Mouse (Mus musculus): ENCODE results near the gene Ppm1k. TPM values are rescaled to one million over a fixed set of nuclear protein-coding genes. Genes with fewer than 3 reads are reported as not detected.
A peak's percentile ranks its signal among the peaks of the same experiment; 100 is the strongest.

Gene Ppm1k
- 10 to 100 TPM; 19.1 to 23.2 TPM for total RNA-seq (2021)

DNA sequence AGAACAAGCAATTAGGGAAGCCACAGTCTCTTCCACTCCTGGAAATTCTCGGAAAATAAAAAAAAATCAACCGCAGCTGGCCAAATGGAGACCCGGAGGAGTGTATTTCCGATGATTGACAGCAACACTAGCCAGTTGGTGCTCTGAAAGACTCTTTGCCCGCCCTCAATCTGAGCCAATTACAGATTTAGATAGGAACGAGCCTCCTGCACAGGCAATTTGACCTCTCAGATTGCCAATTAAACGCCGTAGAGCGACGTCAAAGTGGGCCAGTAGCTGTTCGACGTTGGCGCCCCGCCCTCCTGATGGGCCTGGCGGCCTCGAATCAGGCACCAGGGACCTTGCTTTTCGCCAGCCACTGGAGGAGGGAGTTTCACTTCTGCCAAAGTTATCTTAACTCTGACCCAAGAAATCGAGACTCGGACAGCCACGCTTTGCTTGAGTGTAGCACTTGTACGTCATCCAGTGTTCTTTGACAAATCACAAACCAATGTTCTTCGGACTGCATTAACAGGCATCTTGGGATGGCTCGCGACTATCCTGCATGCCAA lies at the start of gene Ppm1k:
TSS of gene Ppm1k (minus strand) at position 83 of the 551 bp plus-strand sequence.
- intact Hi-C loops (cut with DNase I) = loop anchor here (5.0 kb wide), 1 partner anchor 613 kb away; the partner anchor contains the start of genes Nt5c3 and Vmn1r4
- DNase-seq = peak; percentile 100

DNA sequence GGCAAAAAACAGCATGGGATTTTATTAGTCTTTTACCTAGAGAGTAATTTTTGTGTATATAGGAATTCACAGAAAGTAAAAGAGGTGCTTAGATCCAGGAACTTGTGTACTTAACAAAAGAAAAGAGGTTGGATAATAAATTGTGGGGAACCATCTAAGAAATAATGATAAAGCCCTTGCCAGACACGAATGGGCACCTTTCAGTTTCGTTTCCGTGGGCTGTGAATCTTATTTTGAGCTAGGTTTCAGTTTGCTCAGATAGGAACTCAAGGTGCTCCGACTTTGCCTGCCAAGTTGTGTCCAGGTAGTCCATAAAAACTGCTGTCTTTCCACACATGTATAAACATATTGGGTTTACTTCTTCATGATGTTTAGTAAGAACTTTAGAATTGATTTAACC lies 47.1 kb upstream of the Ppm1k start:
- no peak for DNase-seq
- intact Hi-C loops (cut with DNase I) = no loop called here

DNA sequence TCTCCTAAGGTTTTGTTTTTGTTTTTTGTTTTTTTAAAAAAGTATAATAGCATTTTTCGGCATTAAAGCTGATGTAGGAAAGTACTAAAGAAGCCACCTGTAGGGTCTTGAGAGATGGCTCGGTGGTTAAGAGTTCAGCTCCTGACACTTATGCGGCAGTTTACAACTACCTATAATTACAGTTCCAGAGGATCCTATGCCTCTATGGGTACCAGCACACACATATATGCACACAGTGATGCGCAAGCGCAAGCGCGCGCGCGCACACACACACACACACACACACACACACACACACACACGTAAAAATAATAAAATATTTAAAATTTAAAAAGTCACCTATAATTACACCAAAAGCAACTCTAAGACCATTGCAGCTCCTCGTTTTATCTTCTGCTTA lies 46.3 kb upstream of the Ppm1k start:
- no peak for DNase-seq
- intact Hi-C loops (cut with DNase I) = no loop called here

DNA sequence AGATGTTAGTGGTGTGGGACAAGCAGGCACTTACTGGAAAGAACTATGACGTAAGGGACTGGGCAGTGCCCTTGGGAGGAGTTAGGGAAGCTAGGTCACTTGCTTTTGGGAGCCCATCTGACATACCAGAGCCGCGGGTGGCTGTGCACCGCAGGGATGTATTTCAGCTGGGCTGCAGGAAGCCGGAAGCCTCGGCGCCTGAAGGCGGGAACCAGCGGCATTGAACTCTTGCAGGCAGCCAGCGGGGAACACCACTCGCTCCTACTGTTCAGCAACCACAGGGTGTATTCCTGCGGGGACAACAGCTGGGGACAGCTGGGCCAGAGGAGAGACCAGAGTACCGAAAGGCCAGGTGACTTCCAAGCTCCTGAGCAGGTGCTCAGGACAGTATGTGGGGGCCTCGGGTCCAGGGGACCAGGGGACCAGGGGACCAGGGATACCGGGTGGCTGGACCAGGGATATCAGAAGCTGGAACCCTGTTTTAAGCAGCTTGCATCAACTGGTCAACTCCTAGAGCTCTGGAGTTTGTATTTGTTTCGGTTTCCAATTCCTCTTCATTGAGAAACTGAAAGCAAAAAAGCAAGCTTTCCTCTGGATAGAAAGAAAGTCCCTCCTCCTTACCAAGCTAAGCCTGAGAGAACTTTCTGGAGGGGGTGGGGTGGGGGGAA lies 45.7 kb upstream of the Ppm1k start, which contains the start of gene Herc6:
TSS of gene Herc6 (plus strand) at position 120 of the 668 bp plus-strand sequence.
- intact Hi-C loops (cut with DNase I) = no loop called here
- DNase-seq = peak; percentile 76 to 77

DNA sequence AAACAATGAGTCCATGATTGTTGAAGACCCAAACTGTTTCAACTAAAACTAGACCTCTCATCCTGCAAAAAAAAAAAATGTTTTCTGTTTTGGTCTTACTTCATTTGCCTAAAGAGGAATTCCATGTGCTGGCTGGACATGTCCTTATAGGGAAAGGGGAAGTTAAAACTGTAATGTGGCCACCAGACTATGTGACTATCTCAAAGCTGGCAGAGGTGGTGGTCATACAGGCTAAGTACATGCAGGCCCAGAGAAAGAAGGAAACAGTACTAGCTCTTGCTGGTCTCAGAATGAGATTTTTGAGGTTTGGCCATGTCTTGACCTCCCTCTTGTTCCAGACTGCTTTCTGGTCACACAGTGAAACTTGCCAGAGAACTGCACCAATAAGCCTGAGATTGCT lies 36.3 kb upstream of the Ppm1k start:
- intact Hi-C loops (cut with DNase I) = loop anchor here (2.0 to 10.0 kb wide), 2 partner anchors 647 to 763 kb away; partner anchors contain the start of genes Nt5c3 and Vmn1r4
- DNase-seq = no peak

DNA sequence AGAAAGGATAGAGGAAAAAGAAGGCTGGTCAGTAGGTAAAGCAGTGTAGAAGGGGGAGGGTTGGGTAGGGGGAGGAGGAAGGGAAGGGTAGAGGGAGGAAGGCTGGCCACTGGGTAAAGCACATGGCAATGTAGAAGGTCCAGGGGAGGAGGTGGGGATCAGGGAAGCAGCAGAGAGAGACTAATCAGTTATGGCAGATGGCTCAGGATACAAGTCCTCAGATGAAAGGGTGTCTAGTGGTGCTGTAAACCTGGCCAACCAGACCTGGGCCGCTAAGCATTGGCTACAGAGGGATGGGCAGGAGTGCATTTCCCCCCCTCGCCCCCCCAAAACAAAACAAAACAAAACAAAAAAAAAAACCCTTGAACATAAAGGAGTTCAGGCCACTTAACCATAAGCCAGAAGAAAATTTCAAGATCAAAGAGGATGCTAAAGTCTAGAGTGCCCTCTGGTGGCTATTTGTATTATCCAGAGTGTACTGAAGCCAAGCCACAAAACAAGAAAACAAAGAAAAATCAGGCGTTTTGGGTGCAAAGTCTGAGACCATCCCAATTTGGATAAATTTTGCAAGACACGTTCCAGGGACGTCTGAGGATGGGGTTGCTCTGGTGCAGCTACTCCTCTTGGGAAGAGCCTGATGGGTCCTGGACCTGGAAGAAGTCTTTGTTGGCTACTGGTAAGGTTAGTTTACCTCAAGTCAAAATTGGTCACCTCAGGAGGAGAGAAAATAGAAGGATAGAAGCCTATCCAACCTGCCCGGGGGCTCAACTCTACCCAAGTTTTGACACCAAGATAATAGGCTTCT lies 35.1 kb upstream of the Ppm1k start:
- intact Hi-C loops (cut with DNase I) = loop anchor here (1.0 to 10.0 kb wide), 3 partner anchors 139 to 762 kb away; partner anchors contain the start of genes Nt5c3 and Vmn1r4
- peak; percentile 50 to 76 for DNase-seq

DNA sequence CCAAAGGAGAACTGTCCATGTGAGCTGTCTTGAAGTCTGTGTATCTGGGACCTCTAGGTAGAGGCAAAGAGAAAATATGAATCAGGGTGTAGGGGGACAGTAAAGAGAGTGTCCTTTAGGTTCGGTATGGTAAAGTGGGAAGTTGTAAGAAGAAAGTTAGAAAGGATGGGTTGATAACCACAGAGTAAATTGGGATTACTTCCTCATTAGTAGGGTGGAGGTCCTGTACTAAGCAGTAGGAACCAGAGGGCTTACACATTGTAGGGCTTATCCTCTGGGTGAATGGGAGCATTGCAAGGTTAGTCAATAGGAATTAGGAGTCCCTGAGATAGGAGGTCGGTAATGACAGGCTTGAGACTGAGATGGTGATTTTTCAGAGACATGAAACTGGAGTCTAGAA lies 32.4 kb upstream of the Ppm1k start:
- intact Hi-C loops (cut with DNase I) = no loop called here
- DNase-seq = no peak

DNA sequence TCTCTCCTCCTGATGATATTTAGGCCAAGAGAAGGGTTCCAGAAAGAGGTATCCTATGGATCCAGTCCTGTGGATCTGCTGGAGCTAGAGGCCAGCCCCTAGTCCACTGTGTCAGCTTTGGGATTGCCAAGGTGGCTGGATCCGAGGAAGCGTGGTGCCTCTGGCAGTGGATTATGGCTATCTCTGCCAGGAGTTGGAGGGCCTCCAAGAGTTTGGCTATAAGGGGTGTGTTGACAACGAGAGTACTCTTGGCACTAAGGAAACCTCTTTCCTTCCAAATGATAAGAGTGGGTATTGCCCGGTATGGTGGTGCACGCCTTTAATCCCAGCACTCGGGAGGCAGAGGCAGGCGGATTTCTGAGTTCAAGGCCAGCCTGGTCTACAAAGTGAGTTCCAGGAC lies 30.2 kb upstream of the Ppm1k start:
- intact Hi-C loops (cut with DNase I) = no loop called here
- DNase-seq = peak in 1 of 2 experiments; percentile 16

DNA sequence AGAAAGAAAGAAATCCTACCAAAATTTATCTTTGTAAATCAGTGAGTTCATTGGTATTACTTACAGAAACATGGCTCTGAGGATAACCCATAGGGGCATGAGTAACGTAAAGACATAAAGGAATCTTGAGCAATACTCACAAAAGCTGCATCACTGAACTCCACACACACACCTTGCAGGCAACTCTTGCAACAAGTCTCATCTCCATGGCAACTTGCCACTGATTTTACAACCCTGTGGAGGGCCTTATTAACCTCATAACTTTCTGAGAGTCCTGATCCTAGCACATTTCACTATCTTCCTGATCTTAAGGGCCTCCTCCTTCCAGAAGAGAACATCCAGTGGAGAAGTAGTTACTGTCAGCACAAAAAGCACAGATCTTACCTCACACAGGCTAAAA lies 28.2 kb upstream of the Ppm1k start:
- intact Hi-C loops (cut with DNase I) = no loop called here
- no peak for DNase-seq

DNA sequence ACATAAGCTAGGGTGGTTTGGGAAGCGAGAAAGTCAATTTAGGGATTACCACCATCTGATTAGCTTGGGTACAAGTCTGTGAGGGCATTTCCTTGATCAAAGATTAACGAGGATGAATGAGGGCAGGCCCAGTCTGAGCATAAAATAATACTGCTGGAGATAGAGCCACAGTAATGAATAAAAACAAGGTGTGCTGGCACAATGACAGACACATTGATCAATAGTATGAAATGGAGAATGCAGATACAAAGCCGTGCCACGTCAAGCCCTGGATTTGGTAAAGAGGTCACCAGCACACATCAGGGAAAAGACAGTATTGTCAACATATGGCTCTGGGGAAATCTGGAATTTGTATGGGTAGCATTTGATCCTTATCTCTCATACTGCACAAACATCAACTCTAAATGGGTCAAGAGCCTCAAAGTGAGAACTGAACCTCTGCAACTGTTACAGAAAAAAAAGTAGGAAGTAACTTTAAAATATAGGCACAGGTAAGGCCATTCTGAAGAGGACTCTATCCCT lies 22.6 kb upstream of the Ppm1k start:
- intact Hi-C loops (cut with DNase I) = no loop called here
- no peak for DNase-seq

DNA sequence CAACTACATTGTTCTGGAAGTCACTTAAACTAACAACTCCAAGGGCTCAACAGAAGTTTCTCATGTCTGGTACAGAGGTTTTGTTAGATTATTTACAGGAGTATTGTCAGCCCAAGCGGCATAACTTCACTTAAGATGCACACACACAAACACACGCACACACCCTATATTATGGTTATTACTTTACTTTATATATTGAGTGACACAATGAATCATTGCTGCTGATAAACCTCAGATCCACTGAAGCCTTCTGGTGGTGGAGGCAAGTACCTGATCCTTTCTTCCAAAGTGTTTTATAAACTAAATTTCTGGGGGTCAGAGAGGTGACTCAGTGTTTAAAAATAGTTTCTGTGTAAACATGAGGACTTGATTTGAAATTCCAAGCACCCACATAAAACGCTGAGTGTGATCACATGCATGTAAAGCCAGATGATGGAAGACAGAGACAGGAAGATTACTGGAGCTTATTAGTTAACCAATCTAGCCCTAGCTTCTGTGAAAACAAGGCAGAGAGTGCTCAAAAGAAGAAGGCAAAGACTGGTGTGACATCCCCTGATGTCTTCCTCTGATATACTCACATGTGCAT lies 16.0 kb upstream of the Ppm1k start:
- intact Hi-C loops (cut with DNase I) = no loop called here

DNA sequence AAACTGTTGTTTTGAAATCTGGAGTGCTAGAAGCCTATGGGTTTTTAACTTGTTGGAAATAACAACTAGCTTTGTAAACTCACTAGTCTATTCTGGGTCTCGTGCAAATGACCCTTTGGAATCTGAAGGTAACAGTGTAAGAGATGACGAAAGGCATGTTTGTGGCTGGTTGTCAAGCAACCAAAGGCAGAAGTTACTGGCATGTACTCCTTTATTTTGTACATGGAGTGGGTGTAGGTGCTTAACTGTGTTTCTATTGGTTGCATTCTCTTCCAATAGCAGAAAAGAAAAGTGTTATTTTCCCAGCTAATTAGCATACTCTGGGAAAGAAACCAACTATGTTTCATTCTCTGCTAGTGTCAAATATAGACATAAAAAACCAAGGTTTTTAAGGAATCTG lies 9.6 kb upstream of the Ppm1k start:
- DNase-seq = peak; percentile 61 to 70
- intact Hi-C loops (cut with DNase I) = no loop called here

More for the DNA sequence above, 16.0 kb upstream of the Ppm1k start:
- no peak for DNase-seq

DNA sequence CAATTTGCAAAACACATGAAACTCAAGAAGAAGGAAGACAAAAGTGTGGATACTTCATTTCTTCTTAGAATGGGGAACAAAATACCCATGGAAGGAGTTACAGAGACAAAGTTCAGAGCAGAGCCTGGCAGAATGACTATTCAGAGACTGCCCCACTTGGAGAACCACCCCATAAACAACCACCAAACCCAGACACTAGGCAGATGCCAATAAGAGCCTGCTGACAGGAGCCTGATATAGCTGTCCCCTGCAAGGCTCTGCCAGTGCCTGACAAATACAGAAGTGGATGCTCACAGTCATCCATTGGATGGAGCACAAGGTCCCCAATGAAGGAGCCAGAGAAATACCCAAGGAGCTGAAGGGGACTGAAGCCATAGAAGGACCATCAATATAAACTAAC lies 8.3 kb upstream of the Ppm1k start:
- intact Hi-C loops (cut with DNase I) = loop anchor here (2.0 kb wide), 1 partner anchor 149 kb away; the partner anchor contains the start of gene Pyurf
- DNase-seq = peak; percentile 49 to 65

DNA sequence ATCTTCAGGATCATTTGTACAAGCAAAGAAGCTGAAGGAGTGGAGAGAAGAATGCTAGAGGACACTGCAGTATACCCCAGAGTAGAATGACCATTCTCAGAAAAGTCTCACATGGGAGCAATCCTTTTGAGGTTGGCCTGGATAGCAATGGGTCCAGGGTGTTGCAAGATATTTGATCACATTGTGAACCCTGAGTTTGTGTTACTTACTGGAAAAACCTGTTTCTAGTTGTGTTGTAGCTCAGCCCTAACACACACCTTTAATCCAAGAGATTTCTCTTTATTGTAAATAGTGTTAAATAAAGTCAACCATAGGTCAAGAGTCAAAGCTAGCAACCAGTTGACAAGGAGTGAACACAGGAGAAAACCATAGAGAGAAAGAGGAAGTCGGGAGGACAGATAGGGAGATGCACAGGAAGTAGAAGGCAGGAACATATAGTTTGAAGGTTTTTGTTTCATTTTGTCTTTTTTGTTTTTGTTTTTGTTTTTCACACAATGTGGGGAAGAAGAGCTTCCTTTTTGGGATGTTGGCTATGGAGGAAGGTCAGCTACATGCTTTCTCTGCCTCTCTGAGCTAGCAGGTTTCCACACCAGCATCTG lies 6.6 kb upstream of the Ppm1k start:
- intact Hi-C loops (cut with DNase I) = loop anchor here (2.0 kb wide), 1 partner anchor 151 kb away; the partner anchor contains the start of gene Pyurf
- no peak for DNase-seq

DNA sequence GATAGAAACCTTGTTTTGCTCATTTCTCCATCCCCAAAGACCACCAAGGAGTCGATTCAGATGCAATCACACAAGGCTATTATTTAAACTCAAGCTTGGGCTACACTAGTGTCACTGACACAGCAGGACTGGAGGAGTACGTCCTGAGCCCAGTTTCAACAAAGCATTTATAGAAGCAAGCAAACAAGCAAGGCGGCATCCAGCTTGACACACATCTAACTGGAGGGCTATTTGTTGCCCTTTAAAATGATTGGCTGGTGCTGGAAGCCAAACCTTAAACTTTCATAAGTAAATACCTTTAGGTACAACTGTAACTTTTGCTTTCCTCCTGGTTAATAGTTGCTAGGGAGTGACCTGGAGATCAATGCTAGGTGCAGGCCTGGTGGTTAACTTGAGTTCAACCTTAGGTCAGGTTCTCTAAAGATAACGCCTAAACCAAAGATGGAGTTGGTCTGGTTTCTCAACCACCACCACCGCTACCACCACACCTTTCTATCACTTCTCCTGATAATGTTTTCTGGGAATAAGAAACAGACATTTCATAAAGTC lies 5.8 kb upstream of the Ppm1k start:
- intact Hi-C loops (cut with DNase I) = no loop called here
- DNase-seq = no peak

DNA sequence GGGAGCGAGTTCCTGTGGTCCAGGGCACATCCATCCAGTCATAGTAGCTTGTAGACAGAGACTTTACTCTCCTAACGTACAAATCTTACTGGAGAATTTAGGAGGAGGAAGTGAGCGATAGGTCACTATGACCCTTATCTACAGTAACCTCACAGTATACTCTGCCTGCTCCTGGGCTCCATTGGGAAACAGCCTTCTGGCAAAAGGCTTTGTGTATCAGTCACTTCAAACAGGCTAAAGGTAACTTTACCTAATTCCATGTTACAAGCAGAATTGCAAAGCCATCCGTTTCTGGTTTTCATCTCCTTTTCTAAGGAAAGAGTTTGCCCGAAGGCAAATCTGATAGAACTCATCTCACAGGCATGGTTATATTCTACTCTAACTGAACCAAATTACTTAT lies 2.6 kb upstream of the Ppm1k start:
- intact Hi-C loops (cut with DNase I) = loop anchor here (5.0 kb wide), 1 partner anchor 616 kb away; the partner anchor contains the start of genes Nt5c3 and Vmn1r4
- no peak for DNase-seq

DNA sequence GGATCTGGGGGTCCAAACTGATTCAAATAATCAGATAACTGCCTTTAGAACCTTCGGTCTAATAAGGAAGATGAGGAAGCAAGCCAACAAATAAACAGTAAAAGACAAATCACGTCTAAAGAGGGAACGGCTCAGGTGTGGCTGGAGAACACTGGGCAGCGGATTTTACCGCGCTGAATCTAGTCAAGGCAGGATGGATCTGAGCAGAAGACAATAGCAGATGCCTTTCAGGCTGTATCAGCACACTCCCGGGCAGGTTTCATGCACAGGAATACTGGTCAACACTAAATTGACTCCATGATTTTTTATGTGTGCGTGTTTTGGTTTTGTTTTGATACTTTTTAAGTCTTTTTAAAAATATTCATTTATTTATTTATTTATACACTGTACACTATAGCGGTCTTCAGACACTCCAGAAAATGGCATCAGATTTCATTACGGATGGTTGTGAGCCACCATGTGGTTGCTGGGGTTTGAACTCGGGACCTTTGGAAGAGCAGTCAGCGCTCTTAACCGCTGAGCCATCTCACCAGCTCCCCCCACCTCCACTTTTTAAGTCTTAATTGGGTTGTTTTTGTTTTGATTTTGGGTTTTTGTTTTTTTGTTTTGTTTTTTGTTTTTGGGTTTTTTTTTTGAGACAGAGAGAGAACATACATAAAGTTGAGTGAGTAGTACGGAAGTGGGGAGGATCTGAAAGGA lies 852 bp upstream of the Ppm1k start:
- intact Hi-C loops (cut with DNase I) = loop anchor here (5.0 kb wide), 1 partner anchor 614 kb away; the partner anchor contains the start of genes Nt5c3 and Vmn1r4
- no peak for DNase-seq

DNA sequence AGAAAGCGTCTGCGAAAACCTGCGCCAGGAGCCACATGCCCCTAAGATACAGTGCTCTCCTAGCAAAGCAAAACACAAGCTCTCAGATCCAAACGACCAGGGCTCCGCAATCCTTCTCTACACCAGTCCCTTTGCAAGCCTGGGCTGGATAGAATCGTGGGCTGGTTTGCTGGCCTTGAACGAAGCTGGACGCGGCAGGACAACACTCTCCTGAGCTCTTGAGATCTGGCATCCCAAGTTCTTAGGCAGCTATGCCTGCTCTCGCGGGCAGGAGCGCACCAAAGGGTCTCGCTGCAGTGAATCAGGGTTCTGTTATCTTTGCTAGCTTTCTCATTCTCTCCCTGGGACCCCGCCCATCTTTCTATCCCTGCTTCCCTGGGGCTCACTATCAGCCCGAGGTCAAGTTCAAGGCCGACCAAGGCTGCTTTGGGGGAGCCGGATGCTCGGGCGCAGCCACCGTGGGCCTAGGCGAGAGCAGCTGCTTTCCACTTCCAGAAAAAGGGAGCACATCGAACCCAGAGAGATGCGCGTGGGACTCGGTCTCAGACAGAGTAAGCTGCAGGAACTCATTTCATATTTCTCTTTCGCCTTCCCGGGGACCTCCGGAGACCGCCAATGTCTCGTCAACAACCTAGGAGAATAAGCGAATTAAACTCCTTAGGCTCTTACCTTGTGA lies 519 bp downstream of the Ppm1k start:
- intact Hi-C loops (cut with DNase I) = loop anchor here (5.0 kb wide), 1 partner anchor 612 kb away; the partner anchor contains the start of genes Nt5c3 and Vmn1r4

DNA sequence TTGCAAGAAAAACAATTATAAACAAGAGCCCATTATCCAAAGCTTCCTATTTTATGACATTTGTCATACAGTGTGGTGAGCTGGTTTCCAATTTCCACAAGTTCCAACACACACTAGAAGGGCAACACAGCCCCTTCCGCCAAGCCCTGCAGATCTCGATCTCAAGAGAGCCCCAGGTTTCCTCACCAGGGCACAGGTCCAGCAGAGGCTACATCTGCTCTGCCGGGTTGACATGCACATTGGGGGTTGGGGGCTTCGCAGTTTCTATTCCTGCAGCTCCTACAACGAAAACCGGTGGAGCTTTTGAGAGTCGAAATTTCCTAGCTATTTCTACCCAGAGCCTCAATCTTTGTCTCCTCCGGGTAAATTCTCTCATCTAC lies 1.0 kb downstream of the Ppm1k start:
- intact Hi-C loops (cut with DNase I) = no loop called here

More for the DNA sequence above, 519 bp downstream of the Ppm1k start:
- peak; percentile 58 to 65 for DNase-seq

More for the DNA sequence above, 1.0 kb downstream of the Ppm1k start:
- DNase-seq = peak; percentile 45 to 46

Measured in heart, postnatal 10 days (tissue).